Mouse (Mus musculus): ENCODE results near the gene Kank2. TPM values are rescaled to one million over a fixed set of nuclear protein-coding genes. Genes with fewer than 3 reads are reported as not detected.
"Not testable (repeated sequence)": the region's sequence is repeated elsewhere in the genome, so short reads cannot be mapped to it uniquely, and the experiment has no call there.

Kank2 gene
- polyA plus RNA-seq, 1 experiment from 2014 or later: 16.4 TPM

DNA sequence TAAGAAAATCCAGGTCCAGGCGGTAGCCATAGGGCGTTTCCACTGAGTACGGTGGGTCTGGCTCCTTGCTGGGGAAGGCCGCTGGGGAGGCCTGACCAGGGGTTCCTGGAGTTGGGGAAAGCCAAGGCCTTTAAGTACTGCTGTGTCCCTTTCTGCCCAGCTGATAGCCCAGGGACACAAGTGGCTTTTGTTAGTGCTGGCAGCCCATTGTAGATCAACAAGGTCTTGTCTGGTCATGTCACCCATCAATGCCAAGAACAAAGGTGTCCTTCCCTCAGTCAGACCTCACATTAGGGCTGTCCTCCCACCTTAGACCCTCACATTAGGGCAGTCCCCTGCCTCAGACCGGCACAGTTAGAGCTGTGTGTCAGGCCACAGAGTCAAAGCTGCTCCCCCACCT, 3.0 kb downstream of the Kank2 start:
- Histone ChIP-seq H3K4me3 (ENCODE audit: low read depth, low read length) (peak overlapping the region; percentile 83; the same call in 1 of the 2 replicates), H3K4me1 (ENCODE audit: insufficient read depth) (peaks cover 25% of the 10 kb centered on the region), H3K4me2 (peak overlapping the region; percentile 74), H3K9ac (peak overlapping the region; percentile 6; the same call in 1 of the 2 replicates), H3K27me3 (ENCODE audit: insufficient read depth, low read length) (no peaks in the 10 kb centered on the region), H3K9me3 (ENCODE audit: low read depth, low read length) (no peaks in the 10 kb centered on the region), H3K27ac (ENCODE audit: low read depth) (peak overlapping the region; percentile 96; the same call in 1 of the 2 replicates), H3K36me3 (ENCODE audit: insufficient read depth) (peaks cover 51% of the 10 kb centered on the region)
- DNase-seq (no peak), ATAC-seq (ENCODE audit: insufficient read depth) (no peak)
- WGBS: 72% methylated on average over 5 of the region's 5 CpGs
- TF ChIP-seq CTCF (IDR thresholded peaks at IDR 0.05; ENCODE audit: low read depth): no peak

- 95% methylated on average over 25 of the region's 25 CpGs for WGBS
- Histone ChIP-seq H3K27ac (ENCODE audit: low read depth) (no peak overlapping the region), H3K36me3 (ENCODE audit: insufficient read depth) (peaks cover 54% of the 10 kb centered on the region), H3K4me2 (no peak overlapping the region), H3K4me3 (ENCODE audit: low read depth, low read length) (no peak overlapping the region), H3K4me1 (ENCODE audit: insufficient read depth) (peaks cover 25% of the 10 kb centered on the region), H3K27me3 (ENCODE audit: insufficient read depth, low read length) (no peaks in the 10 kb centered on the region), H3K9ac (no peak overlapping the region), H3K9me3 (ENCODE audit: low read depth, low read length) (no peaks in the 10 kb centered on the region)
- DNase-seq (no peak), ATAC-seq (ENCODE audit: insufficient read depth) (no peak)
- no peak for TF ChIP-seq CTCF (IDR thresholded peaks at IDR 0.05; ENCODE audit: low read depth)
Observed at GRCm38 (mm10) chr9:21794925-21795324, 3.6 kb downstream of the Kank2 start.

DNA sequence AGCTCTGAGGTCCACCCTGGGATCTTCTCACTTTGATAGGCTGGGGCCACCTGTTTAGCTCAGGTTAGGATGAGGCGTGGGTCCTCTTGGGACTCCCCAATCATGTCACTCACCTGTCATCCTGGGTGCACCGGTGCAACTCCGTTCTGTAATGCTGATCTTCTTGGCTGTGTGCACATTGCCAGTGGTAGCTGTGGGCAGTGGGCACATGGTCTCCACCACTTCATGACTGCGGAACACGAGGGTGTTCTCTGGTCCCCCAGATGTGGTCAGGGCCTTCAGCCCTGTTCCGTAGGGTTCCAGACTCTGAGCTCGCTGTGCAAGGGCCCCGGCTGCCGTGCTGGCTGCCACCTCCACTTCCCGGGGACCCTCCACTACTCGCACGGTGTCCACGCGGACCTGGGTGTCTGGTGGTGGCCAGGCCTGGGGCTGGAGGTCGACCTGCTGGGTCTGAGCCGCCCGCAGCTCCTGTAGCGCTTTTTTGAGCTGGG, 4.2 kb downstream of the Kank2 start:
- Histone ChIP-seq H3K9me3 (ENCODE audit: low read depth, low read length) (no peaks in the 10 kb centered on the region), H3K27ac (ENCODE audit: low read depth) (no peak overlapping the region), H3K4me1 (ENCODE audit: insufficient read depth) (peaks cover 25% of the 10 kb centered on the region), H3K4me3 (ENCODE audit: low read depth, low read length) (no peak overlapping the region), H3K27me3 (ENCODE audit: insufficient read depth, low read length) (no peaks in the 10 kb centered on the region), H3K36me3 (ENCODE audit: insufficient read depth) (peaks cover 60% of the 10 kb centered on the region), H3K9ac (no peak overlapping the region), H3K4me2 (no peak overlapping the region)
- DNase-seq (no peak), ATAC-seq (ENCODE audit: insufficient read depth) (no peak)
- TF ChIP-seq CTCF (IDR thresholded peaks at IDR 0.05; ENCODE audit: low read depth): no peak
- 90% methylated on average over 18 of the region's 18 CpGs for WGBS

DNA sequence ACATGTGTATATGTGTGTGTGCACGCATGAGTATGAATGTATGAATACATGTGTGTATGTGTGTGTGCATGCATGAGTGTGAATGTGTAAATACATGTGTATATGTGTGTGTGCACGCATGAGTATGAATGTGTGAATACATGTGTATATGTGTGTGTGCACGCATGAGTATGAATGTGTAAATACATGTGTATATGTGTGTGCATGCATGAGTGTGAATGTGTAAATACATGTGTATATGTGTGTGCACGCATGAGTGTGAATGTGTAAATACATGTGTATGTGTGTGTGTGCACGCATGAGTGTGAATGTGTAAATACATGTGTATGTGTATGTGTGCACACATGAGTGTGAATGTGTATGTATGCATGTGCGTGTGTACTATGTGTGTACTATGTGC, 5.0 kb downstream of the Kank2 start:
- not testable (repeated sequence) for H3K4me3 ChIP-seq (ENCODE audit: low read depth, low read length); H3K27me3 ChIP-seq (ENCODE audit: insufficient read depth, low read length); H3K9me3 ChIP-seq (ENCODE audit: low read depth, low read length); H3K27ac ChIP-seq (ENCODE audit: low read depth); H3K4me2 ChIP-seq; ATAC-seq (ENCODE audit: insufficient read depth); DNase-seq; H3K9ac ChIP-seq
- Histone ChIP-seq H3K4me1 (ENCODE audit: insufficient read depth) (peaks cover 25% of the 10 kb centered on the region), H3K36me3 (ENCODE audit: insufficient read depth) (peaks cover 68% of the 10 kb centered on the region)
- WGBS: 95% methylated on average over 6 of the region's 6 CpGs

GRCm38 (mm10) chr9:21792644-21793043, 5.9 kb downstream of the Kank2 start:
- ATAC-seq (ENCODE audit: insufficient read depth): peak; percentile 45
- Histone ChIP-seq H3K4me1 (ENCODE audit: insufficient read depth) (peaks cover 25% of the 10 kb centered on the region), H3K27me3 (ENCODE audit: insufficient read depth, low read length) (no peaks in the 10 kb centered on the region), H3K9me3 (ENCODE audit: low read depth, low read length) (no peaks in the 10 kb centered on the region), H3K4me3 (ENCODE audit: low read depth, low read length) (peak overlapping the region; percentile 10; the same call in 1 of the 2 replicates), H3K36me3 (ENCODE audit: insufficient read depth) (peaks cover 76% of the 10 kb centered on the region), H3K9ac (no peak overlapping the region), H3K4me2 (peak overlapping the region; percentile 41), H3K27ac (ENCODE audit: low read depth) (peak overlapping the region; percentile 63)
- peak; percentile 81 for DNase-seq
- 32% methylated on average over 8 of the region's 8 CpGs for WGBS
- no peak for TF ChIP-seq CTCF (IDR thresholded peaks at IDR 0.05; ENCODE audit: low read depth)

GRCm38 (mm10) chr9:21791861-21792260, 6.7 kb downstream of the Kank2 start:
- Histone ChIP-seq H3K9me3 (ENCODE audit: low read depth, low read length) (no peaks in the 10 kb centered on the region), H3K4me2 (peak overlapping the region; percentile 41; the same call in 1 of the 2 replicates), H3K27me3 (ENCODE audit: insufficient read depth, low read length) (no peaks in the 10 kb centered on the region), H3K27ac (ENCODE audit: low read depth) (peak overlapping the region; percentile 63; the same call in 1 of the 2 replicates), H3K9ac (no peak overlapping the region), H3K4me3 (ENCODE audit: low read depth, low read length) (0 out of 2 replicates have a peak overlapping the region, but pooled peaks have one; percentile 10), H3K4me1 (ENCODE audit: insufficient read depth) (peaks cover 21% of the 10 kb centered on the region), H3K36me3 (ENCODE audit: insufficient read depth) (peaks cover 84% of the 10 kb centered on the region)
- 51% methylated on average over 8 of the region's 8 CpGs for WGBS
- DNase-seq: peak; percentile 88
- peak; percentile 67; the same call in 1 of the 2 replicates for ATAC-seq (ENCODE audit: insufficient read depth)
- TF ChIP-seq CTCF (IDR thresholded peaks at IDR 0.05; ENCODE audit: low read depth): no peak

DNA sequence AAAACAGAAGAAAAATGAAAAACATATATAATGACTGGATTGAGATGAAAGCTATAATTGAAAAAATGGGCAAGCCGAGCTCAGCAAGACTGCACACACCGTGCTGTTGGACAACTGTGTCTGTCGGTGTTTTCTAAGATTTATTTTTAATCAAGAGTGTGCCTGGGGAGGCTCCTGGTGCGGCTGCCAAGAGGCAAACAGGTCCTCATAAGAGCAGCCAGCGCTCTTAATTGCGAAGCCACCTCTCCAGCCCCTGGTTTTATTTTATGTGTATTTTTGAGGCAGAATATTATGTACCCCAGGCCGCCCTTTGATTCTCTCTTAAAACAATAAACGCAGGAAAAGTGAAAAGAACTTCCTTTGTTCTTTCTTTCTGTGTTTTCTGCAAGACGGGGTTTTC, 10.3 kb downstream of the Kank2 start:
- ATAC-seq (ENCODE audit: insufficient read depth): no peak
- Histone ChIP-seq H3K9ac (no peak overlapping the region), H3K4me3 (ENCODE audit: low read depth, low read length) (no peak overlapping the region), H3K27me3 (ENCODE audit: insufficient read depth, low read length) (no peaks in the 10 kb centered on the region), H3K36me3 (ENCODE audit: insufficient read depth) (peaks cover 86% of the 10 kb centered on the region), H3K27ac (ENCODE audit: low read depth) (no peak overlapping the region), H3K4me2 (no peak overlapping the region), H3K4me1 (ENCODE audit: insufficient read depth) (peaks cover 10% of the 10 kb centered on the region), H3K9me3 (ENCODE audit: low read depth, low read length) (no peaks in the 10 kb centered on the region)
- TF ChIP-seq CTCF (IDR thresholded peaks at IDR 0.05; ENCODE audit: low read depth): no peak
- no peak for DNase-seq
- 68% methylated on average over 9 of the region's 9 CpGs for WGBS
